Mouse (Mus musculus) ovary, postnatal 14 days (tissue): ENCODE measurements at regions not wholly inside any gene's neighbourhood (a gene's known extent, or its start where the extent isn't known, plus 50 kb on each side); places are given as distances from the start of the nearest gene placed in this dataset.
A peak's percentile ranks its signal among the peaks of the same experiment; 100 is the strongest.

Experiments
- DNase-seq: peaks from one replicate; pipeline ENCODE4 v3.0.0; 2022; ENCODE audit warnings: low spot score

GRCm38 (mm10) chr14:25294226-25294625 lies 164.8 kb upstream of the Zmiz1 start:
- DNase-seq = no peak

GRCm38 (mm10) chr14:25295688-25296350 lies 163.2 kb upstream of the Zmiz1 start:
- DNase-seq = no peak

GRCm38 (mm10) chr14:25299673-25300190 lies 159.3 kb upstream of the Zmiz1 start:
- no peak for DNase-seq

GRCm38 (mm10) chr14:25301336-25302031 lies 157.5 kb upstream of the Zmiz1 start:
- no peak for DNase-seq

- peak; percentile 51 for DNase-seq
Observed at GRCm38 (mm10) chr14:25304391-25304851, 154.6 kb upstream of the Zmiz1 start.

- no peak for DNase-seq
Observed at GRCm38 (mm10) chr14:25306166-25306565, 152.8 kb upstream of the Zmiz1 start.

GRCm38 (mm10) chr14:25306961-25307654 lies 151.9 kb upstream of the Zmiz1 start:
- DNase-seq = no peak

GRCm38 (mm10) chr14:25308051-25308450 lies 150.9 kb upstream of the Zmiz1 start:
- DNase-seq = no peak

- no peak for DNase-seq
Observed at GRCm38 (mm10) chr14:25310671-25311151, 148.3 kb upstream of the Zmiz1 start.

- no peak for DNase-seq
Observed at GRCm38 (mm10) chr14:25311475-25311874, 147.5 kb upstream of the Zmiz1 start.

GRCm38 (mm10) chr14:25312135-25312534 lies 146.8 kb upstream of the Zmiz1 start:
- no peak for DNase-seq

GRCm38 (mm10) chr14:25312814-25313426 lies 146.1 kb upstream of the Zmiz1 start:
- no peak for DNase-seq

- no peak for DNase-seq
Observed at GRCm38 (mm10) chr14:25313693-25314240, 145.2 kb upstream of the Zmiz1 start.

- no peak for DNase-seq
Observed at GRCm38 (mm10) chr14:25316491-25316890, 142.5 kb upstream of the Zmiz1 start.

GRCm38 (mm10) chr14:25317680-25318471 lies 141.1 kb upstream of the Zmiz1 start:
- DNase-seq = peak; percentile 62

GRCm38 (mm10) chr14:25318909-25319308 lies 140.1 kb upstream of the Zmiz1 start:
- no peak for DNase-seq

GRCm38 (mm10) chr14:25320141-25320540 lies 138.8 kb upstream of the Zmiz1 start:
- no peak for DNase-seq

GRCm38 (mm10) chr14:25323542-25324484 lies 135.2 kb upstream of the Zmiz1 start:
- no peak for DNase-seq

GRCm38 (mm10) chr14:25325887-25326286 lies 133.1 kb upstream of the Zmiz1 start:
- DNase-seq = no peak

GRCm38 (mm10) chr14:25328230-25328629 lies 130.8 kb upstream of the Zmiz1 start:
- no peak for DNase-seq
